Mouse (Mus musculus) skeletal muscle tissue, adult 2 months (tissue): ENCODE data around the gene Slc30a5.

Experiments
- DNase-seq: peaks from one replicate; pipeline ENCODE4 v3.0.0-alpha.2; 2012; ENCODE audit warnings: low read depth, low spot score

Gene Slc30a5

GRCm38 (mm10) chr13:100755329-100755728 lies 77.9 kb downstream of the Slc30a5 start:
- DNase-seq, result no peak

GRCm38 (mm10) chr13:100754186-100754585 lies 79.0 kb downstream of the Slc30a5 start:
- DNase-seq, result no peak

GRCm38 (mm10) chr13:100753011-100753410 lies 80.2 kb downstream of the Slc30a5 start:
- no peak for DNase-seq
